24 mouse cellular contexts compared by ENCODE assay signal in the genomic region with DNA sequence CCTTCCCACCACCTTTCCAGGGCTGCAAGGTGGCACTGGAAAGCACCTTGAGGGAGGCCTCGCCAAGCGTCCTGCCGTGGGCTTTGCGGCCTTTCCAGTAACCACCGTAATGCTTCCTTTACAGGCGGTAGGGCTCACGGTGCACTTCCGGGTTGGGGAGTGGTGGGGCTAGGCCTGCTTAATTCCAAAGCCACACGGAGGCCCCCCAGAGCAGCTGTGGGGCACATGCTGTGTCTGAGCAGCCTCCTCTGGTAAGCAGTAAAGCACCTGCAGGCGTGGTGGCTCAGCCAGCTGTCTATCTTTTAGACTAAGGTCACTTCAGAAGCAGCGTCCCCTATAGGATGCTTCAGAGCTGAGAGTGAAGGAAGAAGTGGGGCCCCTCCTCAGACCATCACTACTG. TPM values are rescaled to one million over a fixed set of nuclear protein-coding genes. Genes with fewer than 3 reads are reported as not detected.
A peak's percentile ranks its signal among the peaks of the same experiment; 100 is the strongest.
DNase-seq lines count a peak whose midpoint lies in the region; ATAC-seq and TF ChIP-seq lines count a peak whose summit lies in the region.
"Had no signal": no experiment of that assay in that cellular context is flagged by ENCODE, and none has a peak within 500 bp of the region (broad histone marks: within the 10 kb centered on the region; RNA-seq: fewer than 3 reads in every experiment).

No protein-coding gene starts in this region.

- dilution Hi-C loops in CH12.LX (cut with MboI; ENCODE audit: extremely low pct_ligation_motif_present, extremely low pct_unique_long_range_greater_than_20kb, low sequenced_read_pairs) = no loop called here

- TF ChIP-seq CTCF in CH12.LX (conservative IDR thresholded peaks at IDR 0.05 in 1 of 2, IDR thresholded peaks at IDR 0.05 in 1 of 2; ENCODE audit: low read depth in 2 of 2, low read length in 2 of 2) (no peak), E14TG2a.4 (conservative IDR thresholded peaks at IDR 0.05; ENCODE audit: low read length) (no peak)
- TF ChIP-seq CTCF in lung, postnatal 0 days (IDR thresholded peaks at IDR 0.05) = no peak
- no peak for TF ChIP-seq CTCF in lung, adult 2 months (IDR thresholded peaks at IDR 0.05; ENCODE audit: insufficient read depth, low read length)

- H3K36me3 ChIP-seq in CH12.LX (replicated peaks in 1 of 2; ENCODE audit: control insufficient read depth in 1 of 2, insufficient read depth in 1 of 2, low read length in 1 of 2) = peaks cover 31 to 49% of the 10 kb centered on the region in 2 experiments
- H3K36me3 ChIP-seq in E14TG2a.4 (ENCODE audit: insufficient read depth, low read length) = peaks cover 41% of the 10 kb centered on the region
- H3K36me3 ChIP-seq in lung, postnatal 0 days (ENCODE audit: insufficient read depth, low read length) = peaks cover 20% of the 10 kb centered on the region
- H3K36me3 ChIP-seq in kidney, embryonic 14.5 days (ENCODE audit: control insufficient read depth, insufficient read depth, low read length) = peaks cover 40% of the 10 kb centered on the region; the same call in 1 of the 2 replicates

- H3K9ac ChIP-seq in CH12.LX (ENCODE audit: insufficient read depth, low read depth) = no peak overlapping the region
- no peak overlapping the region for H3K9ac ChIP-seq in lung, postnatal 0 days (replicated peaks; ENCODE audit: low read depth)
- H3K9ac ChIP-seq in kidney, embryonic 14.5 days (ENCODE audit: low read depth, low read length) = no peak overlapping the region
- H3K9ac ChIP-seq: embryonic facial prominence, embryonic 15.5 days; hindbrain, embryonic 13.5 days had no signal

- in situ Hi-C loops in CH12.LX (cut with MboI; ENCODE audit: low pct_ligation_motif_present, low pct_unique_long_range_greater_than_20kb, low sequenced_read_pairs) = no loop called here

- H3K27ac ChIP-seq in CH12.LX (ENCODE audit: insufficient read depth, low read depth) = no peak overlapping the region
- no peak overlapping the region for H3K27ac ChIP-seq in lung, postnatal 0 days (ENCODE audit: low read length)
- H3K27ac ChIP-seq in kidney, embryonic 14.5 days (ENCODE audit: low read depth, low read length) = no peak overlapping the region
- H3K27ac ChIP-seq: embryonic facial prominence, embryonic 15.5 days; forebrain, embryonic 10.5 days; gastrocnemius, adult 2 months; heart, embryonic 10.5 days; hindbrain, embryonic 13.5 days; hindbrain, postnatal 0 days had no signal

- no peaks in the 10 kb centered on the region for H3K9me3 ChIP-seq in CH12.LX (replicated peaks; ENCODE audit: low read length)
- H3K9me3 ChIP-seq in E14TG2a.4 (ENCODE audit: low read length) = no peaks in the 10 kb centered on the region
- no peaks in the 10 kb centered on the region for H3K9me3 ChIP-seq in lung, postnatal 0 days (ENCODE audit: low read length)
- H3K9me3 ChIP-seq in kidney, embryonic 14.5 days (ENCODE audit: control insufficient read depth, low read length) = no peaks in the 10 kb centered on the region
- H3K9me3 ChIP-seq: embryonic facial prominence, embryonic 15.5 days; heart, embryonic 10.5 days; hindbrain, embryonic 13.5 days had no signal

- ATAC-seq in lung, postnatal 0 days = no peak
- no peak for ATAC-seq in kidney, embryonic 14.5 days (ENCODE audit: low FRiP score, low TSS enrichment)
- ATAC-seq: forebrain, embryonic 14.5 days; hindbrain, postnatal 0 days; Patski had no signal

- no peaks in the 10 kb centered on the region for H3K79me2 ChIP-seq in CH12.LX (replicated peaks; ENCODE audit: control insufficient read depth, extremely low read depth, insufficient read depth, poor library complexity, severe bottlenecking)

- no peak for DNase-seq in CH12.LX (ENCODE audit: extremely low read depth)
- DNase-seq in thymus, postnatal 0 days (ENCODE audit: low spot score) = peak; percentile 63
- DNase-seq in thymus, postnatal 36 days = peak; percentile 28 to 59
- DNase-seq in lung, postnatal 0 days (ENCODE audit: low spot score) = no peak
- no peak for DNase-seq in lung, adult 2 months
- DNase-seq: adrenal gland, adult 8-10 months; adrenal gland, postnatal 36 days; cerebellum, adult 11 months; cerebellum, adult 8-10 months; cerebellum, postnatal 14 days; embryo, embryonic 11 days; gastrocnemius, adult 2 months; gastrocnemius, postnatal 25 days; heart, postnatal 10 days had no signal

- no peak for TF ChIP-seq EP300 in CH12.LX (IDR thresholded peaks at IDR 0.05; ENCODE audit: low read length)
- TF ChIP-seq EP300 in lung, postnatal 0 days (IDR thresholded peaks at IDR 0.05) = no peak

- H3K4me2 ChIP-seq in CH12.LX (ENCODE audit: insufficient read depth, low read depth, poor library complexity, severe bottlenecking) = no peak overlapping the region
- no peak overlapping the region for H3K4me2 ChIP-seq in lung, postnatal 0 days (replicated peaks; ENCODE audit: low read depth, low read length)
- no peak overlapping the region for H3K4me2 ChIP-seq in kidney, embryonic 14.5 days (replicated peaks; ENCODE audit: low read depth, low read length)
- H3K4me2 ChIP-seq: embryonic facial prominence, embryonic 15.5 days; hindbrain, embryonic 13.5 days had no signal

- TF ChIP-seq RAD21 in CH12.LX (IDR thresholded peaks at IDR 0.05; ENCODE audit: low read depth, low read length) = no peak

- H3K27me3 ChIP-seq in CH12.LX (replicated peaks) (no peaks in the 10 kb centered on the region), E14TG2a.4 (ENCODE audit: insufficient read depth, low read length) (no peaks in the 10 kb centered on the region; the same call in 1 of the 2 replicates)
- H3K27me3 ChIP-seq in lung, postnatal 0 days (replicated peaks; ENCODE audit: insufficient read depth, low read length) = no peaks in the 10 kb centered on the region
- H3K27me3 ChIP-seq in kidney, embryonic 14.5 days (ENCODE audit: control insufficient read depth, insufficient read depth, low read length) = no peaks in the 10 kb centered on the region
- H3K27me3 ChIP-seq: embryonic facial prominence, embryonic 15.5 days; hindbrain, embryonic 13.5 days; Patski had no signal

- H3K4me1 ChIP-seq in CH12.LX (ENCODE audit: control insufficient read depth in 1 of 2, insufficient read depth in 2 of 2) = peaks cover 0 to 11% of the 10 kb centered on the region in 2 experiments; a peak in 1 of 4 replicates
- H3K4me1 ChIP-seq in E14TG2a.4 (replicated peaks; ENCODE audit: low read depth, low read length) = peaks cover 68% of the 10 kb centered on the region
- H3K4me1 ChIP-seq in lung, postnatal 0 days (ENCODE audit: insufficient read depth, low read depth, low read length) = no peaks in the 10 kb centered on the region
- H3K4me1 ChIP-seq in kidney, embryonic 14.5 days (ENCODE audit: control insufficient read depth, insufficient read depth, low read length) = no peaks in the 10 kb centered on the region
- no peaks in the 10 kb centered on the region for H3K4me1 ChIP-seq in lung, adult 2 months (ENCODE audit: control insufficient read depth, insufficient read depth, low read length)
- H3K4me1 ChIP-seq: embryonic facial prominence, embryonic 15.5 days; heart, embryonic 10.5 days; hindbrain, embryonic 13.5 days had no signal

- no peak overlapping the region for H3K4me3 ChIP-seq in CH12.LX (replicated peaks in 1 of 3; ENCODE audit: low read depth in 2 of 3, low read length in 2 of 3, poor library complexity in 1 of 3)
- H3K4me3 ChIP-seq in E14TG2a.4 (replicated peaks; ENCODE audit: low read length) = peak overlapping the region; percentile 68
- H3K4me3 ChIP-seq in lung, postnatal 0 days (ENCODE audit: low read depth, low read length) = no peak overlapping the region
- no peak overlapping the region for H3K4me3 ChIP-seq in kidney, embryonic 14.5 days (ENCODE audit: low read length)
- H3K4me3 ChIP-seq in lung, adult 2 months (replicated peaks; ENCODE audit: extremely low read depth, low read depth, low read length) = no peak overlapping the region
- H3K4me3 ChIP-seq: embryonic facial prominence, embryonic 15.5 days; erythroblast, embryonic 14.5 days; forebrain, embryonic 10.5 days; gastrocnemius, adult 2 months; heart, embryonic 10.5 days; hindbrain, embryonic 13.5 days had no signal

- no peak for TF ChIP-seq POLR2A in CH12.LX (IDR thresholded peaks at IDR 0.05; ENCODE audit: low read depth, low read length)
- no peak for TF ChIP-seq POLR2A in lung, adult 2 months (IDR thresholded peaks at IDR 0.05; ENCODE audit: borderline replicate concordance, extremely low read depth, low read depth, low read length)

- 87% methylated on average over 11 of the region's 11 CpGs for WGBS in lung, postnatal 0 days
- WGBS in kidney, embryonic 14.5 days = 92% methylated on average over 11 of the region's 11 CpGs
- WGBS in lung, adult 2 months = 88% methylated on average over 11 of the region's 11 CpGs

TF ChIP-seq in CH12.LX, 34 proteins besides CTCF, POLR2A, EP300 and RAD21:
- TF ChIP-seq ELF1 (IDR thresholded peaks at IDR 0.05; ENCODE audit: low read depth, low read length) (0 out of 2 replicates have a peak, but pooled peaks have one; percentile 10), ZNF384 (IDR thresholded peaks at IDR 0.05; ENCODE audit: low read depth, low read length) (no peak)

RNA-seq across cellular contexts. Expression of a gene that starts 17.8 kb away (rescaled TPM):
- total RNA-seq in CH12.LX (2012; rRNA removed) = 6.1 and 8.4 TPM in 2 replicates
- 11.4 and 12.4 TPM in 2 replicates for total RNA-seq in CH12.LX (2014; rRNA removed)
- polyA plus RNA-seq in CH12.LX (2012; ENCODE audit: insufficient read length, low read depth) = 8.9 and 11.1 TPM in 2 replicates
- 21.0 and 21.2 TPM in 2 replicates for polyA plus RNA-seq in thymus, postnatal 0 days (2015; fragmentation: Nextera tagmentation; extraction: Ambion mirVana)
- polyA plus RNA-seq in lung, postnatal 0 days (2015; fragmentation: Nextera tagmentation; extraction: Ambion mirVana) = 9.2 and 9.4 TPM in 2 replicates
- polyA plus RNA-seq in kidney, embryonic 14.5 days (2014; fragmentation: Nextera tagmentation; extraction: Ambion mirVana) = 11.5 and 18.4 TPM in 2 replicates
- polyA plus RNA-seq in lung, adult 2 months (2012; rRNA removed) = 8.8 and 9.9 TPM in 2 replicates

Comparison
In these comparisons a context has a peak if more than half of its experiments do, and no peak if none do; other contexts are left out.
1. DNase-seq: peak in thymus, postnatal 0 days (single experiment) and thymus, postnatal 36 days (2 of 2); none in CH12.LX (single experiment), lung, postnatal 0 days (single experiment) and lung, adult 2 months (single experiment).